Mouse (Mus musculus) skeletal muscle tissue, adult 2 months (tissue): ENCODE results near the gene Rgs14.
A peak's percentile ranks its signal among the peaks of the same experiment; 100 is the strongest.

Experiments
- DNase-seq: peaks from one replicate; pipeline ENCODE4 v3.0.0-alpha.2; 2012; ENCODE audit warnings: low read depth, low spot score

Gene Rgs14

GRCm38 (mm10) chr13:55369531-55370114 is at the start of gene Rgs14:
TSS of gene Rgs14 (plus strand) at chr13:55369732.
- DNase-seq = peak; percentile 51

- no peak for DNase-seq
These were observed 49.5 kb upstream of the Rgs14 start, which contains the start of gene Prelid1 for GRCm38 (mm10) chr13:55319931-55320533. TSS of gene Prelid1 (plus strand) at chr13:55320500.

GRCm38 (mm10) chr13:55321434-55322129 is 48.0 kb upstream of the Rgs14 start, which contains the start of gene Rab24:
TSS of gene Rab24 (minus strand) at chr13:55321946.
- DNase-seq = peak; percentile 74

- no peak for DNase-seq
These were observed 47.3 kb upstream of the Rgs14 start for GRCm38 (mm10) chr13:55322130-55322825.

- DNase-seq = no peak
These were observed 43.9 kb upstream of the Rgs14 start for GRCm38 (mm10) chr13:55325596-55325995.

- DNase-seq = no peak
These were observed 42.4 kb upstream of the Rgs14 start for GRCm38 (mm10) chr13:55327169-55327568.

GRCm38 (mm10) chr13:55327633-55328032 is 41.9 kb upstream of the Rgs14 start:
- peak; percentile 79 for DNase-seq

GRCm38 (mm10) chr13:55328171-55328570 is 41.4 kb upstream of the Rgs14 start:
- no peak for DNase-seq

- DNase-seq = no peak
These were observed 40.9 kb upstream of the Rgs14 start for GRCm38 (mm10) chr13:55328641-55329040.

- no peak for DNase-seq
These were observed 40.3 kb upstream of the Rgs14 start for GRCm38 (mm10) chr13:55329109-55329682.

- DNase-seq = peak; percentile 36
These were observed 39.6 kb upstream of the Rgs14 start, which contains the start of gene Mxd3 for GRCm38 (mm10) chr13:55329683-55330566. TSS of gene Mxd3 (minus strand) at chr13:55329823.

GRCm38 (mm10) chr13:55330567-55331400 is 38.7 kb upstream of the Rgs14 start:
- DNase-seq = no peak

- no peak for DNase-seq
These were observed 37.2 kb upstream of the Rgs14 start for GRCm38 (mm10) chr13:55332331-55332730.

- DNase-seq = no peak
These were observed 33.8 kb upstream of the Rgs14 start for GRCm38 (mm10) chr13:55335701-55336100.

- no peak for DNase-seq
These were observed 32.1 kb upstream of the Rgs14 start for GRCm38 (mm10) chr13:55337341-55337975.

GRCm38 (mm10) chr13:55338131-55339054 is 31.1 kb upstream of the Rgs14 start:
- no peak for DNase-seq

- DNase-seq = no peak
These were observed 30.3 kb upstream of the Rgs14 start for GRCm38 (mm10) chr13:55339259-55339658.

GRCm38 (mm10) chr13:55342469-55342868 is 27.1 kb upstream of the Rgs14 start:
- no peak for DNase-seq
